Mouse (Mus musculus) adrenal gland, postnatal 36 days (tissue): Measurements from ENCODE around the gene Dip2b. TPM values are rescaled to one million over a fixed set of nuclear protein-coding genes. Genes with fewer than 3 reads are reported as not detected.

Source experiments
- DNase-seq, 2 experiments: peaks; one replicate each; pipeline ENCODE4 v3.0.0; 2021; ENCODE audit warnings: mixed read lengths in 1 of 2
- total RNA-seq, 2 experiments: library from RNA; stranded (reverse); gene quantifications; 2 replicates each; pipeline ENCODE4 v1.2.3; 2021

Dip2b gene
- total RNA-seq, 2 experiments from 2014 or later, result 15.7 to 17.6 TPM

GRCm38 (mm10) chr15:100220916-100221315, 182.5 kb downstream of the Dip2b start:
- peak in 1 of 2 experiments; percentile 14 for DNase-seq

GRCm38 (mm10) chr15:100225381-100225780, 186.9 kb downstream of the Dip2b start:
- DNase-seq, result no peak

GRCm38 (mm10) chr15:100225891-100226290, 187.4 kb downstream of the Dip2b start:
- DNase-seq, result no peak

DNA sequence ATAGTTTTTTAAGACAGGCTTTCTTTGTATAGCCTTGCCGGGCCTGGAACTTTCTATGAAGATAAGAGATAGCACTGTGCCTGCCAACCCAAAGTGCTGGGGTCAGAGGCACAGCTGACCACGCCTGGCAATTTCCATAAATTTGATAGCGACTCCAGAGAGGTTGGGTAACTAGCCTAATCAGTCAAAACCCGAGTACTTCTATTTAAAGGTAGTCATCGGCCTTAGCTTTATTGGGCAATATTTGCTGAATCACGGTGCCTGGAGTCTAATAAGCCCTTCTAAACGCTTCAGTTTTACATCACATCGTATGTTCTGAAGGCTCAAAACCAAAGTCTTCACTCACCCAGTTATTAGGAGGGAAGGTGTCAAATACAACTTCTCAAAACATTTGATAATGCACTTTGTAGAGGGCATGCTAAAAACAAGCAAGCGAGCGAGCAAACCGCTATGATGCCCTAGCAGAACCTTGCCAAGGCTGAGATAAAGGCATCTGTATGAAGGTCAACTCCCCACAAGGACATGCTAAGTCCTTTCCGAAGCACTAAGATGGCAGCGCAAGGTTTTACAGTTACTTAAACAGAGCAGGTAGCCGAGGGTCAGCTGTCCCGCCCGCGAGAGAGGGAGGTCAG, 188.7 kb downstream of the Dip2b start:
- DNase-seq, result peak; percentile 66 to 72

- peak; percentile 93 to 96 for DNase-seq
Observed at GRCm38 (mm10) chr15:100227663-100228534, 189.4 kb downstream of the Dip2b start, which contains the start of gene Atf1. TSS of gene Atf1 (plus strand) at chr15:100227819.

DNA sequence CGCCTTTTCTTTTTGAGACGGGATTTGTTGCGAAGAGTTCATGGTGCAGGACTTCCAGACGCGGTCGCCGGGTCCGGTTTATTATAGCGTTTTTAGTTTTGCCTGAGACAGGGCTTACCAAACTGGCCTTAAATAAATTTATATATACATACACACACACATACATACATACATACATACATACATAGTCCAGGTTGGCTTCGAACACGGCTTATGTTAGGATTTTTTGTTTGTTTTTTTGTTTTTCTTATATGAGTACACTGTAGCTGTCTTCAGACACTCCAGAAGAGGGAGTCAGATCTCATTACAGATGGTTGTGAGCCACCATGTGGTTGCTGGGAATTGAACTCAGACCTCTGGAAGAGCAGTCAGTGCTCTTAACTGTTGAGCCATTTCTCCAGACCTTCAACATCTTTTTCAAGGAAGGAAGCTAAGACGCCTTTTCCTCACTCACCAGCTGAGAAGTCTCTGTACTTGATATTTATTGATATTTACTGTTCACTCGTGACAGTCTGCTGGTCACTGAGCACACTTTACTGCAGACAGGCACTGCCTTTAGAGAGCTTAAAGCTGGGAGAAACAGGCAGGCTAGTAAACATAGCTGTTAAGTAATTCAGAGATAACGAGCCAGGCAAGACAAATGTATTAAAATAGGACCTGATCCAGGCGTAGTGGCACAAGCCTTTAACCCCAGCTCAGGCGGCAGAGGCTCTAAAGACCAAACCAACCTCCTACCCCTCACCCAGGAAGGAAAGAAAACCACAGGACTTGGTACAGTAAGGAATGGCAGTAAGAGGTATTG, 190.3 kb downstream of the Dip2b start:
- DNase-seq, result no peak

DNA sequence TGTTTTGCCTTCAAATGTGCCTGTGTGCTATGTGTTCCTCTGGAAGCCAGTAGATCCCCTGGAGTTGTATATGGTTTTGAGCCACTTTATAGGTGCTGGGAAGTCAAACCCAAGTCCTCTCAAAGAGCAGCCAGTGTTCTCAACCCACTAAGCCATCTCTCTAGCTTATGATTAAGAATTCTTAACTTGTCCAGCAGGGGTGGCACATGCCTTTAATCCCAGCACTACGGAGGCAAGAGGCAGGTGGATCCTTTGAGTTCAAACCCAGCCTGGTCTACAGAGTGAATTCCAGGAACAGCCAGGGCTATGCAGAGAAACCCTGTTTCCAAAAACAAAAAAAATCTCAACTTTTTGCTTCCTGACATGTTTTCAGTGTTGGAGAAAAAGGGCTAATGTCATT, 192.2 kb downstream of the Dip2b start:
- no peak for DNase-seq

DNA sequence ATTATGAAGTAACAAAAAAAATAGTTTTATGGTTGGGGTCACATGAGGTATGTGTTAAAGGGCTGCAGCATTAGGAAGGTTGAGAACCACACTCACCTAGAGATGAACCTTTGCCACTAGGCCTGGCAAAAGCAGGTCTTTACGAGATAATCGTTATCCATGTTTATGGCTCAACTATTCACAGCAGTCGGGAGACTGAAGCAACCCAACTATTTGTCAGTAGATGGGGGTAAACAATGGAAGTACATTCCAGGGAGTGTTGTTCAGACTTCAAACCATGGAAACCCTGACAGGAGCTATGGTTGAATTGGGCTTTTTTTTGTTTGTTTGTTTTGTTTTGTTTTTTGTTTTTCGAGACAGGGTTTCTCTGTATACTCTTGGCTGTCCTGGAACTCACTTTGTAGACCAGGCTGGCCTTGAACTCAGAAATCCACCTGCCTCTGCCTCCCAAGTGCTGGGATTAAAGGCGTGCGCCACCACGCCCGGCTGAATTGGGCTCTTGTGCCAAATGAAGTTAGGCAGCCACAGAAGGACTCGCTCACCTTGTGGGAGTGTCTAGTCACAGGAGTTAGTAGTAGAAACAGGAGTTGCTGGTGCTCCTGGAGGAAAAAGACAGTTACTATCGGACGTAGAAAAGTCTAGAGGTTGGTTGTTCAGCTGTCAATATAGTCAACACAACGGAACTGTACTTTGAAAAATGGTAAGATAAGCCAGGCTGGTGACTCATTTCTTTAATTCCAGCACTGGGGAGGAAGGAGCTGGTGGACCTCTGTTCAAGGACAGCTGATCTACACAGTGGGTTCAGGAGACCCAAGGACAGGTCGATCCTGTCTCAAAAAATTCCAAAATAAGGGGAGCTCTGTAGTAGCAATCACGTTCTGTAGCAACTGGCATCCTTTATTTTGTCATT, 193.4 kb downstream of the Dip2b start:
- DNase-seq, result peak in 1 of 2 experiments; percentile 42

DNA sequence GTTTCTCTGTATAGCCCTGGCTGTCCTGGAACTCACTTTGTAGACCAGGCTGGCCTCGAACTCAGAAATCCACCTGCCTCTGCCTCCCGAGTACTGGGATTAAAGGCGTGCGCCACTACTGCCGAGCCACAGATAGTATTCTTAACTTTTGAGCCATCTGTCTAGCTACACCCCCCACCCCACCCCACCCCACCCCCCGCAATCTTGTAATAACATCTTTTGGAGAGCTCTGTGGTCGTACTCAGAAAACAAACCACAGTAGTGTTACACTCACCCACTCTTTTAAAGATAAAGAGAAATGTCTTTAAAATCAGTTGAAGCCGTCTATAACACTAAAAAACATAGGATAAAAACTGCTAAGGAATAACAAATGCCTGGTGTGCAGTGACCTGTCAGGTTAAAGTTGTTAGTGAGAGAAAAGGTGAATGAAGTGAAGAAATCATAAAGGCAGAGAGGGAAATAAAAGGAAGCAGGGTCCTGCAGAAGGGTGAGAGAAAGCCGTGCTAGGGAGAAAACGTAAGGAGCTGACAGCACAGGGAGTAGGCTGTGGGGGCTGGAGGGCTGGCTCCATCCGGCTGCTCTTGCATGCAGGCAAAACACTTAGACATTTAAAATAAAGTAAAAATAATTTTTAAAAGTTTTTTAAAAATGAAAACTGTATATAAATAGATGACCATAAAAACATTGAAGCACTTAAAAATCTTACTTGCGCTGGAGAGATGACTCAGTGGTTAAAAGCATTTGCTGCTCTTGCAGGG, 196.9 kb downstream of the Dip2b start:
- no peak for DNase-seq

- DNase-seq, result no peak
Observed at GRCm38 (mm10) chr15:100236952-100237351, 198.5 kb downstream of the Dip2b start.

GRCm38 (mm10) chr15:100241780-100242179, 203.3 kb downstream of the Dip2b start:
- DNase-seq, result no peak

GRCm38 (mm10) chr15:100245951-100246350, 207.5 kb downstream of the Dip2b start:
- peak; percentile 29 to 36 for DNase-seq

- DNase-seq, result no peak
Observed at GRCm38 (mm10) chr15:100247296-100247695, 208.8 kb downstream of the Dip2b start.

DNA sequence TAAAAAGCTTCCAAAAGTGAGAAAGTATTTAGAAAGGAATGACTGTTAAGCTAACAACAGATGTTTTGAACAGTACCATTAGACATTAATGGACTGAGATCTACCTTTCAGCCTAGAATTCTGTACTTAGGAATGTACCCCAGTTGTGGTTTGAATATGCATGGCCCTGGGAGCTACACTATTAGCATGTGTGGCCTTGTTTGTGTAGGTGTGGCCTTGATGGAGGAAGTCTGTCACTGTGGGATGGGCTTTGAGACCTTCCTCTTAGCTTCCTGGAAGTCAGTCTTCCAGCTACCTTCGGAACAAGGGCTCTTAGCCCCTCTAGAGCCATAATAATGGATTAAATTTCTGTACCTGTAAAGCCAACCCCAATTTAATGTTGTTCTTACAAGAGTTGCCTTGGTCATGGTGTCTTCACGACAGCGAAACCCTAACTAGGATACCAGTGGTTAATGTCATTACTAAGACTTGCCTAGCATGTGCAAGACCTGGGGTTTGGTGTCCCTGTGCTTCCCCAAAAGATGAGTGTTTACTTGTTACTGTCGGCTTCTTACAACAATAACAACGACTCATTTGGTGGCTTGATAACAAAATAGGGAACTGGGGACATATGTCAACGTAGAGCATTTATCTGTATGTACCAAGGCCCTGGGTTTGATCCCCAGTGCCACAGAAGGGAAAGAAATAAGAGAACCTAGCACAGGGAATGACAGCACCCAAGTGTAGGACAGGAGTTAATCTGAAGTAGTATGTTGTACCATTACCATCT, 210.4 kb downstream of the Dip2b start:
- no peak for DNase-seq

DNA sequence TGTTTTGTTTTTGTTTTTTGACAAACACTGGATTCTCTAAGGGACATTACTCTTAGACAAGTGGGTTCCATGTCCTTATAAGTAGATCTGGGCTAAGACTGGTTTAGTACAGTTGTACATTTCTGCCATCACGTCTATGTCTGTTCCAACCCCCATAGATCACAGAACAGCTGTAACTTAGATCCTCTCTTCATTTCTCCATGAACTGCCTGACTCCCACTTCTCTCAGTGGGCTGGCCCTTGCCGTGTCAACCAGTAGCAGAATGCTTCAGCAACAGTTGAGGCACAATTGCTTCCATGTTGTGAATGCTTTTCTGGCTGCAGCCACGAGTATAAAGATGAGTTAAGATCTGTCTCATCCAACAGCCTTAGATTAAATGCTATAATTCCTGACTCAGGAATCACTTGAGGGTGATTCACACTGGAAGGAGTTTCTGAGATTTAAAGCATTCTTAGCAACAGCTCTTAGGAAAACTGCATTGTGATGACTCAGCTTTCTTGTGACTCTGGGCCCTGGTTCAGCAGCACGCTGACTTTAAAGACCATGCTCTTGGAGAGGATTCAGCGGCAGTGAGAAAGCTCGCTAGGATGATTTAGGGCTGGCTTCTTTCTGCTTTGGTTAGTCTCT, 212.8 kb downstream of the Dip2b start:
- peak; percentile 41 to 50 for DNase-seq

GRCm38 (mm10) chr15:100256386-100256785, 217.9 kb downstream of the Dip2b start:
- DNase-seq, result no peak

- no peak for DNase-seq
Observed at GRCm38 (mm10) chr15:100257305-100257704, 218.8 kb downstream of the Dip2b start.

GRCm38 (mm10) chr15:100258646-100259425, 220.4 kb downstream of the Dip2b start:
- no peak for DNase-seq
